Mouse (Mus musculus) intestine, embryonic 14.5 days (tissue): ENCODE measurements around the gene Prlhr. TPM values are rescaled to one million over a fixed set of nuclear protein-coding genes. Genes with fewer than 3 reads are reported as not detected.
A peak's percentile ranks its signal among the peaks of the same experiment; 100 is the strongest.

Experiments
- ATAC-seq: fragments of 200-750 bp; cut with Nextera tagmentation; replicated peaks from 2 replicates; pipeline ENCODE4 v1.8.0; 2017; ENCODE audit warnings: low read depth, moderate number of reproducible peaks, moderate TSS enrichment, moderate library complexity; ENCODE audit not compliant: low FRiP score, low TSS enrichment
- DNase-seq: peaks from one replicate; pipeline ENCODE4 v3.0.0-alpha.2; 2018; ENCODE audit warnings: low spot score
- H3K27ac ChIP-seq: fragments of 300-500 bp; sonication (generic); 2 replicates; pipeline ENCODE4 v1.5.1; 2014; ENCODE audit warnings: low read depth, mild to moderate bottlenecking, control low read depth
- H3K27me3 ChIP-seq: fragments of 300-500 bp; sonication (generic); replicated peaks from 2 replicates; pipeline ENCODE4 v1.6.1; 2014; ENCODE audit warnings: low read length, control low read depth; ENCODE audit not compliant: control insufficient read depth, insufficient read depth
- H3K36me3 ChIP-seq: fragments of 300-500 bp; sonication (generic); 2 replicates; pipeline ENCODE4 v1.6.1; 2014; ENCODE audit warnings: low read length, control low read depth; ENCODE audit not compliant: control insufficient read depth, insufficient read depth
- H3K4me1 ChIP-seq: fragments of 300-500 bp; sonication (generic); replicated peaks from 2 replicates; pipeline ENCODE4 v1.6.1; 2014; ENCODE audit warnings: low read length, control low read depth, mixed read lengths; ENCODE audit not compliant: control insufficient read depth, insufficient read depth
- H3K4me2 ChIP-seq: fragments of 300-500 bp; sonication (generic); 2 replicates; pipeline ENCODE4 v1.6.1; 2014; ENCODE audit warnings: low read length
- H3K4me3 ChIP-seq: fragments of 300-500 bp; sonication (generic); 2 replicates; pipeline ENCODE4 v1.5.1; 2014; ENCODE audit warnings: low read depth, low read length, control low read depth, mixed read lengths
- H3K9ac ChIP-seq: fragments of 300-500 bp; sonication (generic); 2 replicates; pipeline ENCODE4 v1.6.1; 2014; ENCODE audit warnings: mild to moderate bottlenecking, low read length
- H3K9me3 ChIP-seq: fragments of 300-500 bp; sonication (generic); 2 replicates; pipeline ENCODE4 v1.6.1; 2016; ENCODE audit warnings: low read length, control low read depth; ENCODE audit not compliant: control insufficient read depth
- whole genome bisulfite sequencing: fragments of 180-500 bp; shearing (Covaris S2); extraction: QIAGEN DNeasy Blood & Tissue Kit; methylation state at CpG from one replicate; pipeline ENCODE4 v1.1.7; 2014; 5-methylcytosine and 5-hydroxymethylcytosine counted together
- polyA plus RNA-seq: library from polyadenylated mRNA; unstranded; fragments of >200 nt; fragmentation: Nextera tagmentation; extraction: Ambion mirVana; gene quantifications from 2 replicates; pipeline ENCODE4 v1.2.1, GENCODE M21; 2014

Prlhr gene
- polyA plus RNA-seq, 1 experiment from 2014 or later, result not detected

DNA sequence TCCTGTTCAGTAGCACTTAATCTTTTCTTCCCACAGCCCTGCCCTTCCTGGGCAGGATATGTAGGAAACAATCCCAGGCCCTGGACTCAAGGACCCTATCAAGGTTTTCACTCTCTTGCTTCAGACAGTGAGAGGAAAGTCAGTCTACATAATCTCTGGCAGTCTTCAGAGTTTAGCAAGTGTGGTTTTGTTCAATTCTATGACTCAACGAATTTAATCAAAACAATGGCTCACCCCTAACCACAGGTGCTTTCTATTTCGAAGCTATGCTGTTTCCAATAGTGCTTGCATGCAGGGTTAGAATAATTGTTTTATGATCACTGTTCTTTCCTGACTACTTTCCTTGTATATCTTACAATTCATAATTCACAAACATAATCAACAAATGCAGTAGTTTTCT, 9.7 kb upstream of the Prlhr start:
- Histone ChIP-seq H3K4me3 (no peak overlapping the region), H3K4me1 (no peaks in the 10 kb centered on the region), H3K36me3 (no peaks in the 10 kb centered on the region), H3K9me3 (no peaks in the 10 kb centered on the region), H3K4me2 (no peak overlapping the region), H3K27ac (no peak overlapping the region), H3K9ac (no peak overlapping the region), H3K27me3 (no peaks in the 10 kb centered on the region)
- DNase-seq (no peak), ATAC-seq (no peak)
- WGBS, result 57% methylated on average over 2 of the region's 2 CpGs

DNA sequence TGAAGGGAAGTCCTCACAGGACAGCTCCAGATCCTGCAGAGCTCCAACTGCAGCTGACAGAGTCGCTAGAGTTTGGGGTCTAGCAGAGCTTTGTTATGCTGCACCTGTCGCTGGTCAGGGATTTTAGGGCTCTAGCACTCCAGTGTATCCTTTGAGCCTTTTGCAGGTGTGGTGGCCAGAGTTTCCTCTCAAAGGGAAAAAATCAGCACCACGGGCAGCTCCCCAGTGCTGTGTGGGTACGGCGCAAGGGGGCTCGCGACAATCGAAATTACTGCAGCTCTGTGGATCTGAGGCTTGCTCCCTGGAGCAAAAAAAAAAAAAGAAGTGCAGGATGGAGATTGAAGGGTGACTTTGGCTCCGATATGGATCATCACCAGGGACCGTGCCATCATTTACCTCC, 742 bp upstream of the Prlhr start:
- ATAC-seq, result no peak
- Histone ChIP-seq H3K4me1 (peaks cover under 1% of the 10 kb centered on the region; the same call in 1 of the 2 replicates), H3K36me3 (no peaks in the 10 kb centered on the region), H3K9me3 (no peaks in the 10 kb centered on the region), H3K9ac (no peak overlapping the region), H3K27me3 (peaks cover 46% of the 10 kb centered on the region), H3K4me2 (no peak overlapping the region), H3K4me3 (no peak overlapping the region), H3K27ac (no peak overlapping the region)
- DNase-seq, result peak; percentile 92
- WGBS, result 1% methylated on average over 10 of the region's 10 CpGs

DNA sequence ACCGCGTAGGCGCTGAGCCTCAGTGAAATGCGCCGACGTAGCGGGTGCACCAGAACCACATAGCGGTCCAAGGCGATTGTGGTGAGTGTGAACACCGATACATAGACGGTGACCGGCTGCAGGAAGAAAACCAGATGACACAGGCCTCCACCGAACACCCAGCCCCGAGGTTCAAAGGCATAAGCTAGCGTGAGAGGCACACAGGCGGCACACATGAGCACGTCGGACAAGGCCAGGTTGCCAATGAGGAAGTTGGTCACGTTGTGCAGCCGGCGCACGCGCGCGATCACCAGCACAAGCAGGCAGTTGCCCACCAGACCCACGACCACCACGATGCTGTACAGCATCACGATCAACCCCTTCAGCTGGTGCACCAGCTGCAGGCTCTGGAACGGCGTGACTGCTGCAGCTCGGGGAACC, 506 bp downstream of the Prlhr start:
- 15% methylated on average over 31 of the region's 31 CpGs for WGBS
- DNase-seq, result no peak
- no peak for ATAC-seq

DNA sequence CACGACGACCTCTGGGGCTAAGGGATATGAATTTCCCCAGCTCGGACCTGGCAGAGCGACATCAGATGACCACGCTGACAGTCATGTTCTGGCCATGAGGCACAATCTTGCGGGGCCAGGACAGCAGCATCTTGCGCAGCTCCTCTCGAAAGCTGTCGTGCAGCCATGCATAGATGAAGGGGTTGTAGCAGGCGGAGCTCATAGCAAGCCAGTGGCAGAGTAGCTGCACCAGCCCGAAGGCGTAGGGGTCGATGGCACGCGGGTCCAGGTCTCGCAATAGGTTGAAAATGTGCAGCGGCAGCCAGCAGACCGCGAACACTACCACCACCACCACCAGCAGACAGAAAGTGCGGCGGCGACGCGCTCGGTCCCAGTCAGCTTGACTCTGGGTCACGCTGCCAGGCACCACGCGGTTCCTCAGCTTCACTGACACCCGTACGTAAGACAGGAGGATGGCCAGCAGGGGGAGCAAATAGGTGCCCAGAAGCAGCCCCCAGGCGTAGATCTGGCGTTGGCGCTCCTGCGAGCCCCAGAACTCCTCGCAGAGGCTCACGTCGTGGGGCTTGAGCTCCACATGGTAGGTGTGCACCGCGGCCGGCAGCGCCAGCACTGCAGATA, 1.0 kb downstream of the Prlhr start:
- H3K27me3 ChIP-seq, result peaks cover 46% of the 10 kb centered on the region
- no peak for ATAC-seq
- peaks cover 8% of the 10 kb centered on the region; the same call in 1 of the 2 replicates for H3K4me1 ChIP-seq
- peak overlapping the region; percentile 42 for H3K4me2 ChIP-seq
- H3K4me3 ChIP-seq, result peak overlapping the region; percentile 18; the same call in 1 of the 2 replicates
- H3K9me3 ChIP-seq, result no peaks in the 10 kb centered on the region
- H3K9ac ChIP-seq, result no peak overlapping the region
- no peaks in the 10 kb centered on the region for H3K36me3 ChIP-seq
- peak; percentile 70 for DNase-seq
- H3K27ac ChIP-seq, result no peak overlapping the region
- WGBS, result 4% methylated on average over 41 of the region's 41 CpGs

More for the DNA sequence above, 506 bp downstream of the Prlhr start:
- peaks cover 46% of the 10 kb centered on the region for H3K27me3 ChIP-seq
- no peak overlapping the region for H3K9ac ChIP-seq
- H3K27ac ChIP-seq, result no peak overlapping the region
- peak overlapping the region; percentile 42 for H3K4me2 ChIP-seq
- H3K4me3 ChIP-seq, result peak overlapping the region; percentile 18
- peaks cover 8% of the 10 kb centered on the region; the same call in 1 of the 2 replicates for H3K4me1 ChIP-seq
- H3K36me3 ChIP-seq, result no peaks in the 10 kb centered on the region
- no peaks in the 10 kb centered on the region for H3K9me3 ChIP-seq

DNA sequence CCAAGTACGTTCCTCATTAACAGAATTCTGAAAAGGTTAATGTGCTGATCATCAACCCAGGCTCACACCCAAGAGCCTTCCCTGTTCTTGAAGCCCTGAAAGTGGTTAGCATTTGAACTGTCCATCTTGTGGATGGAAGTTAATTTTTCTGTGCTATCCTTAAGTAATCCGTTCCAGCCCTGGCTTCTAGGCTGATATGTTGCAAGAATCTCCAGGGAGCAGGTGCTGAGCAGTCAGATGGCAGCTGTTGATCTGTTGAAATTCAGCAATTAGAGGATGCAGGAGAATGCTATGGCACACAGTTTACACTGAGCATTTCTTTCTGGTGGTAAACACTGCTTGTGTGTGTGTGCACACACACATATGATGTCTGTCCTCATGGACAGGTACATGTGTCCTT, 2.4 kb downstream of the Prlhr start:
- Histone ChIP-seq H3K4me3 (no peak overlapping the region), H3K9ac (no peak overlapping the region), H3K4me2 (no peak overlapping the region), H3K9me3 (no peaks in the 10 kb centered on the region), H3K27me3 (peaks cover 46% of the 10 kb centered on the region), H3K4me1 (peaks cover 8% of the 10 kb centered on the region; the same call in 1 of the 2 replicates), H3K36me3 (no peaks in the 10 kb centered on the region), H3K27ac (no peak overlapping the region)
- ATAC-seq (no peak), DNase-seq (no peak)
- 72% methylated on average over 2 of the region's 2 CpGs for WGBS

DNA sequence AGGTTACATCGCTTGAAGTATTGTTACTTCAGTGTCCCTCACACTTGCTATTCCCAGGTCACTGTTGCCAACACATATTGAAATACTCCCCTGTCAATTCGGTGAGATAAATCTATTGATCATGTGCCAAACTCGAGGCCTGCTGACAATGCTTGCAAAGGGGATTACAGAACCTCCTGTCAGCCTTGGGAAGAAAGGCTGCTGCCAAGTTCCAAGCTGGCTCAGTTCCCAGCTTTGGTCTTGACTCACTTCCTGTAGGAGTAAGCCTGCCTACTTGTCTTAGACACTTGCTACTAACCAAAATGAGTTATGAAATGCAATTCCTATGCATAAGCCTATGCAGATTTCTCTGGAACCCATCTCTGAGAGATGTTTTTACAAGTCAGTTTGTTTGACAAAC, 4.2 kb downstream of the Prlhr start:
- WGBS, result 33% methylated on average over 3 of the region's 3 CpGs
- Histone ChIP-seq H3K9ac (no peak overlapping the region), H3K4me2 (no peak overlapping the region), H3K4me1 (peaks cover 8% of the 10 kb centered on the region; the same call in 1 of the 2 replicates), H3K9me3 (no peaks in the 10 kb centered on the region), H3K27me3 (peaks cover 41% of the 10 kb centered on the region), H3K36me3 (no peaks in the 10 kb centered on the region), H3K27ac (no peak overlapping the region), H3K4me3 (no peak overlapping the region)
- peak; percentile 60 for DNase-seq
- no peak for ATAC-seq

DNA sequence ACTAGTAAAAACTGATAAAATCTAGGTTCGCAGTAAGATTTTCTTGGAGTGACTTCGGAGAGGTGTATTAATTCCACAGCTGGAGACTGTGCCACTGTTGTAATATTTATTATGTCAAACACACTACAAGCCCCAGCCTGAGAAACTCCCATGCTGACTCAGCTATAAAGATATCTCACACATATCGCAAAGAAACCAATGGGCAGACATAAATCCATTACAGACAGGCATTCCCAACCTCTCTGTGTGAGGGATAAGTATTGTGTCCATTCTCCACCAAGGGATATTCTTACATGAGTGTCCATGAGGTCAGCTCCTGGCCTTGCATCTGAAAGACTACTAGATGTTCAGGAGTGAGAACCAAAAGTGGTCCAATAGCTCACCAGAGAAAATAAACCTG, 4.7 kb downstream of the Prlhr start:
- peaks cover 36% of the 10 kb centered on the region for H3K27me3 ChIP-seq
- ATAC-seq (no peak), DNase-seq (no peak)
- H3K27ac ChIP-seq, result no peak overlapping the region
- H3K36me3 ChIP-seq, result no peaks in the 10 kb centered on the region
- H3K4me3 ChIP-seq, result no peak overlapping the region
- no peaks in the 10 kb centered on the region for H3K9me3 ChIP-seq
- WGBS, result 78% methylated on average over 3 of the region's 3 CpGs
- H3K4me2 ChIP-seq, result no peak overlapping the region
- peaks cover 8% of the 10 kb centered on the region; the same call in 1 of the 2 replicates for H3K4me1 ChIP-seq
- no peak overlapping the region for H3K9ac ChIP-seq

DNA sequence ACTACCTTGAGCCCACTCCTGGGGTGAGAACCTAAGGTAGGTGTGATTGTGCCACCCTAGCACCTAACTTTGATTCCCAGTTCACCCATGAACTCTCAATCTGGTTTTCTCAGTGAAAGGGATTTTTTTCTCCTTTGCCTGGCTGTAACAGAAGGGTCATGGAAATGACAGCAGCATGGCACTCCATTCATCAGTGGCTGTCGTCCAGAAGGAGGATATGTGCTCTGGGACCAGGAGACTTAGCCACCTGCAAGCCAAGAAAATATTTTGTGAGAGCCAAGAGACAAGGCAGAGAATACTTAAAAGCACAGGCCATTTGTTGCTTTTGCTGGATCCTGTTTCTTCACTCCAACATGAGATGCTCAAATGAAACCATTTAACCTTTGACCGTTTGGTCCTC, 6.6 kb downstream of the Prlhr start:
- Histone ChIP-seq H3K27ac (no peak overlapping the region), H3K9ac (no peak overlapping the region), H3K4me2 (no peak overlapping the region), H3K36me3 (no peaks in the 10 kb centered on the region), H3K4me3 (no peak overlapping the region), H3K4me1 (peaks cover 8% of the 10 kb centered on the region; the same call in 1 of the 2 replicates), H3K27me3 (peaks cover 17% of the 10 kb centered on the region), H3K9me3 (no peaks in the 10 kb centered on the region)
- WGBS, result 73% methylated on average over 2 of the region's 2 CpGs
- no peak for ATAC-seq
- no peak for DNase-seq

DNA sequence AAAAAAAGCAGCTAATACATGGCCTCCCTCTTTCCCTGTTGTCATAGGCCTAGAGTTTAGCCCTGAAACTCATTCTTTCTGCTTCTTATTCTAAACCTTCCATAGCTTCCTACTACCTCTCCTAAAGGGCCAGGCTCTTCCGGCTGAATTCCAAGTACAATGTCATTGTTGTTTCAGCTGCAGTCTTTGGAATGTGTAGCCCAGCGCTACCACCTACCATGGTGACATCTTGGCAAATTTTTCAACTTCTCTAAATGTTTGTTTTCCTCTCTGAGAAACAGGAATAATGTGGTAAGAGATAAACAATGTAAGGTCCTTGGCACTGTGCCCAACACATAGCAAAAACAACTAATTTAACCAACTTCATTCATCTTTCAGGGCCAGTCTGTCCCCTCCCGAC, 8.4 kb downstream of the Prlhr start:
- no peaks in the 10 kb centered on the region for H3K9me3 ChIP-seq
- no peak overlapping the region for H3K27ac ChIP-seq
- peaks cover 8% of the 10 kb centered on the region; the same call in 1 of the 2 replicates for H3K4me1 ChIP-seq
- H3K36me3 ChIP-seq, result no peaks in the 10 kb centered on the region
- WGBS, result 52% methylated on average over 3 of the region's 3 CpGs
- ATAC-seq, result no peak
- no peak overlapping the region for H3K4me2 ChIP-seq
- H3K4me3 ChIP-seq, result no peak overlapping the region
- no peak for DNase-seq
- H3K9ac ChIP-seq, result no peak overlapping the region
- H3K27me3 ChIP-seq, result 0 out of 2 replicates have a peak, but pooled peaks cover 2% of the 10 kb centered on the region
